Mouse (Mus musculus) kidney, postnatal 0 days (tissue): ENCODE measurements around the gene Npas1. TPM values are rescaled to one million over a fixed set of nuclear protein-coding genes. Genes with fewer than 3 reads are reported as not detected.

Experiments used
- ATAC-seq: fragments of 200-750 bp; cut with Nextera tagmentation; replicated peaks from 2 replicates; pipeline ENCODE4 v1.8.0; 2017; ENCODE audit warnings: low read depth, moderate number of reproducible peaks, moderate TSS enrichment, moderate library complexity; ENCODE audit not compliant: low FRiP score
- DNase-seq: peaks from one replicate; pipeline ENCODE4 v3.0.0-alpha.2; 2016; ENCODE audit warnings: low spot score
- H3K27ac ChIP-seq: fragments of 300-500 bp; sonication (generic); 2 replicates; pipeline ENCODE4 v1.5.1; 2014; ENCODE audit warnings: mild to moderate bottlenecking
- H3K27me3 ChIP-seq: fragments of 300-500 bp; sonication (generic); 2 replicates; pipeline ENCODE4 v1.6.1; 2014; ENCODE audit warnings: low read length, mixed read lengths; ENCODE audit not compliant: insufficient read depth
- H3K36me3 ChIP-seq: fragments of 300-500 bp; sonication (generic); 2 replicates; pipeline ENCODE4 v1.6.1; 2014; ENCODE audit warnings: low read length, mixed read lengths; ENCODE audit not compliant: insufficient read depth
- H3K4me1 ChIP-seq: fragments of 300-500 bp; sonication (generic); replicated peaks from 2 replicates; pipeline ENCODE4 v1.6.1; 2014; ENCODE audit warnings: antibody characterized with exemption, low read length, mixed read lengths; ENCODE audit not compliant: insufficient read depth
- H3K4me2 ChIP-seq: fragments of 300-500 bp; sonication (generic); 2 replicates; pipeline ENCODE4 v1.6.1; 2014; ENCODE audit warnings: mild to moderate bottlenecking, low read length, moderate library complexity, mixed read lengths
- H3K4me3 ChIP-seq: fragments of 300-500 bp; sonication (generic); replicated peaks from 2 replicates; pipeline ENCODE4 v1.5.1; 2014; ENCODE audit warnings: low read depth, low read length
- H3K9ac ChIP-seq: fragments of 300-500 bp; sonication (generic); 2 replicates; pipeline ENCODE4 v1.6.1; 2014; ENCODE audit warnings: low read depth, low read length
- H3K9me3 ChIP-seq: fragments of 300-500 bp; sonication (generic); replicated peaks from 2 replicates; pipeline ENCODE4 v1.6.1; 2016; ENCODE audit warnings: low read length, inconsistent platforms, mixed read lengths
- CTCF ChIP-seq: IDR thresholded peaks from 2 replicates; pipeline ENCODE4 v1.5.1; 2016; ENCODE audit warnings: antibody characterized with exemption, low read depth, mild to moderate bottlenecking, moderate library complexity
- WGBS: fragments of 180-500 bp; shearing (Covaris S2); extraction: QIAGEN DNeasy Blood & Tissue Kit; methylation state at CpG from one replicate; pipeline ENCODE4 v1.1.7; 2014; 5-methylcytosine and 5-hydroxymethylcytosine counted together
- polyA plus RNA-seq: library from polyadenylated mRNA; unstranded; fragments of >200 nt; fragmentation: Nextera tagmentation; extraction: Ambion mirVana; gene quantifications from 2 replicates; pipeline ENCODE4 v1.2.1, GENCODE M21; 2015

The Npas1 gene
- polyA plus RNA-seq, 1 experiment from 2014 or later: 0.33 TPM

- H3K36me3 ChIP-seq: no peaks in the 10 kb centered on the region
- ATAC-seq (no peak), DNase-seq (peak; percentile 62)
- H3K4me1 ChIP-seq: no peaks in the 10 kb centered on the region
- no peaks in the 10 kb centered on the region for H3K9me3 ChIP-seq
- H3K4me3 ChIP-seq: no peak overlapping the region
- peak; percentile 89 for TF ChIP-seq CTCF
- H3K27me3 ChIP-seq: no peaks in the 10 kb centered on the region
- no peak overlapping the region for H3K9ac ChIP-seq
- no peak overlapping the region for H3K27ac ChIP-seq
- no peak overlapping the region for H3K4me2 ChIP-seq
- 11% methylated on average over 8 of the region's 8 CpGs for WGBS
Measured at GRCm38 (mm10) chr7:16465160-16465559, 12.4 kb downstream of the Npas1 start.

GRCm38 (mm10) chr7:16463214-16463613 is 14.3 kb downstream of the Npas1 start:
- H3K4me1 ChIP-seq: no peaks in the 10 kb centered on the region
- peak; percentile 90 for TF ChIP-seq CTCF
- no peak overlapping the region for H3K4me2 ChIP-seq
- ATAC-seq (peak; percentile 37; the same call in 1 of the 2 replicates), DNase-seq (peak; percentile 86)
- no peak overlapping the region for H3K9ac ChIP-seq
- 2% methylated on average over 14 of the region's 14 CpGs for WGBS
- no peak overlapping the region for H3K4me3 ChIP-seq
- no peaks in the 10 kb centered on the region for H3K36me3 ChIP-seq
- no peaks in the 10 kb centered on the region for H3K27me3 ChIP-seq
- no peaks in the 10 kb centered on the region for H3K9me3 ChIP-seq
- H3K27ac ChIP-seq: no peak overlapping the region

- whole genome bisulfite sequencing: 78% methylated on average over 6 of the region's 6 CpGs
- ATAC-seq (no peak), DNase-seq (no peak)
- no peak for TF ChIP-seq CTCF
- no peaks in the 10 kb centered on the region for H3K36me3 ChIP-seq
- H3K27me3 ChIP-seq: no peaks in the 10 kb centered on the region
- H3K4me3 ChIP-seq: no peak overlapping the region
- H3K4me1 ChIP-seq: no peaks in the 10 kb centered on the region
- no peak overlapping the region for H3K4me2 ChIP-seq
- H3K27ac ChIP-seq: no peak overlapping the region
- H3K9me3 ChIP-seq: no peaks in the 10 kb centered on the region
- no peak overlapping the region for H3K9ac ChIP-seq
Measured at GRCm38 (mm10) chr7:16461705-16462104, 15.8 kb downstream of the Npas1 start.

GRCm38 (mm10) chr7:16461151-16461550 is 16.4 kb downstream of the Npas1 start:
- H3K27me3 ChIP-seq: no peaks in the 10 kb centered on the region
- DNase-seq: no peak
- H3K4me2 ChIP-seq: no peak overlapping the region
- no peak overlapping the region for H3K4me3 ChIP-seq
- H3K9me3 ChIP-seq: no peaks in the 10 kb centered on the region
- no peak overlapping the region for H3K27ac ChIP-seq
- WGBS: 52% methylated on average over 6 of the region's 6 CpGs
- H3K9ac ChIP-seq: no peak overlapping the region
- H3K36me3 ChIP-seq: no peaks in the 10 kb centered on the region
- H3K4me1 ChIP-seq: no peaks in the 10 kb centered on the region
- no peak for TF ChIP-seq CTCF
- no peak for ATAC-seq

GRCm38 (mm10) chr7:16460566-16460965 is 17.0 kb downstream of the Npas1 start:
- Histone ChIP-seq H3K9ac (no peak overlapping the region), H3K36me3 (no peaks in the 10 kb centered on the region), H3K4me2 (no peak overlapping the region), H3K27me3 (no peaks in the 10 kb centered on the region), H3K4me3 (no peak overlapping the region), H3K27ac (no peak overlapping the region), H3K4me1 (no peaks in the 10 kb centered on the region), H3K9me3 (no peaks in the 10 kb centered on the region)
- TF ChIP-seq CTCF: no peak
- no peak for ATAC-seq
- WGBS: 39% methylated on average over 13 of the region's 13 CpGs
- no peak for DNase-seq

GRCm38 (mm10) chr7:16456289-16456688 is 21.2 kb downstream of the Npas1 start:
- no peak for TF ChIP-seq CTCF
- Histone ChIP-seq H3K27me3 (no peaks in the 10 kb centered on the region), H3K9ac (no peak overlapping the region), H3K4me1 (peaks cover 7% of the 10 kb centered on the region; the same call in 1 of the 2 replicates), H3K36me3 (no peaks in the 10 kb centered on the region), H3K4me2 (no peak overlapping the region), H3K27ac (no peak overlapping the region), H3K4me3 (no peak overlapping the region), H3K9me3 (no peaks in the 10 kb centered on the region)
- DNase-seq (no peak), ATAC-seq (no peak)
- WGBS: 90% methylated on average over 5 of the region's 5 CpGs

- TF ChIP-seq CTCF: no peak
- DNase-seq (no peak), ATAC-seq (no peak)
- H3K4me2 ChIP-seq: no peak overlapping the region
- no peaks in the 10 kb centered on the region for H3K36me3 ChIP-seq
- H3K9me3 ChIP-seq: no peaks in the 10 kb centered on the region
- 93% methylated on average over 14 of the region's 14 CpGs for WGBS
- no peak overlapping the region for H3K9ac ChIP-seq
- H3K27ac ChIP-seq: no peak overlapping the region
- no peak overlapping the region for H3K4me3 ChIP-seq
- no peaks in the 10 kb centered on the region for H3K27me3 ChIP-seq
- peaks cover 7% of the 10 kb centered on the region; the same call in 1 of the 2 replicates for H3K4me1 ChIP-seq
Measured at GRCm38 (mm10) chr7:16455016-16455415, 22.5 kb downstream of the Npas1 start.
